Comparison of ENCODE assay signal across 18 mouse cellular contexts in the genomic region with DNA sequence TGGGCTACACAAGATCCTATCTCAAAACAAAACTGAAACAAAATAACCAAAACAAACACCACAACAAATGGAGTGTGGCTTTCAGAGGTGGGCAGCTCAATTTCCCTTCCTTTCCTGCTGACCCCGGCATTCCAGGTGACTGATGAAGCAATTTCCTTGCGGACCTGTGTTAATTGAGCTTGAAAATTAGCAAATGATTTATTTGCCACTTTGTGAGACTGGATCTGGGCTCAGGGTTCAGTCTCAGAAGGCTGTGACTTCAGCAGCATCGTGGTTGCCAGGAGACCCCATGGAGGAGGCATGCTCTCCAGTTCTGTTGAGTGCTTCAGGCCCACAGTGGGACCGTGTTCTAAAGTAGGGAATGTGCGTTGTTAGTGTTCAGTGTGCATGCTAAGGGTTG.
DNase-seq lines count a peak whose midpoint lies in the region; ATAC-seq lines count a peak whose summit lies in the region.
"Had no signal": no experiment of that assay in that cellular context is flagged by ENCODE, and none has a peak within 500 bp of the region (broad histone marks: within the 10 kb centered on the region; RNA-seq: fewer than 3 reads in every experiment).

No protein-coding gene starts in this region.

- no peak overlapping the region for H3K9ac ChIP-seq in liver, embryonic 12.5 days
- H3K9ac ChIP-seq in liver, embryonic 11.5 days (ENCODE audit: low read depth, low read length): no peak overlapping the region
- H3K9ac ChIP-seq in kidney, embryonic 16.5 days (replicated peaks; ENCODE audit: low read length): 0 out of 2 replicates have a peak overlapping the region, but pooled peaks have one; percentile 45
- no peak overlapping the region for H3K9ac ChIP-seq in liver, embryonic 15.5 days
- no peak overlapping the region for H3K9ac ChIP-seq in forebrain, embryonic 15.5 days (replicated peaks)
- H3K9ac ChIP-seq: heart, embryonic 12.5 days; lung, embryonic 14.5 days; neural tube, embryonic 12.5 days had no signal

- no peaks in the 10 kb centered on the region for H3K36me3 ChIP-seq in liver, embryonic 12.5 days
- no peaks in the 10 kb centered on the region for H3K36me3 ChIP-seq in liver, embryonic 11.5 days (ENCODE audit: control insufficient read depth, insufficient read depth, low read length)
- no peaks in the 10 kb centered on the region for H3K36me3 ChIP-seq in kidney, embryonic 16.5 days (ENCODE audit: insufficient read depth, low read length)
- no peaks in the 10 kb centered on the region for H3K36me3 ChIP-seq in liver, embryonic 15.5 days (replicated peaks)
- no peaks in the 10 kb centered on the region for H3K36me3 ChIP-seq in forebrain, embryonic 15.5 days
- H3K36me3 ChIP-seq: forebrain, embryonic 10.5 days; heart, embryonic 12.5 days; neural tube, embryonic 12.5 days had no signal

- 51% methylated on average over 5 of the region's 5 CpGs for WGBS in liver, embryonic 12.5 days (ENCODE audit: insufficient replicate concordance)
- 59% methylated on average over 5 of the region's 5 CpGs for WGBS in liver, embryonic 11.5 days
- WGBS in kidney, embryonic 16.5 days: 14% methylated on average over 5 of the region's 5 CpGs
- WGBS in liver, embryonic 15.5 days (ENCODE audit: insufficient replicate concordance): 49% methylated on average over 5 of the region's 5 CpGs
- 78% methylated on average over 5 of the region's 5 CpGs for WGBS in forebrain, embryonic 15.5 days

- no peaks in the 10 kb centered on the region for H3K4me1 ChIP-seq in liver, embryonic 12.5 days
- H3K4me1 ChIP-seq in liver, embryonic 11.5 days (replicated peaks; ENCODE audit: control insufficient read depth, insufficient read depth, low read length): peaks cover 3% of the 10 kb centered on the region
- peaks cover 45% of the 10 kb centered on the region for H3K4me1 ChIP-seq in kidney, embryonic 16.5 days (ENCODE audit: insufficient read depth, low read length)
- H3K4me1 ChIP-seq in liver, embryonic 15.5 days (replicated peaks): 0 out of 2 replicates have a peak, but pooled peaks cover 4% of the 10 kb centered on the region
- H3K4me1 ChIP-seq in forebrain, embryonic 15.5 days: no peaks in the 10 kb centered on the region

- no peak overlapping the region for H3K4me3 ChIP-seq in liver, embryonic 12.5 days
- no peak overlapping the region for H3K4me3 ChIP-seq in liver, embryonic 11.5 days (ENCODE audit: low read depth, low read length)
- no peak overlapping the region; the same call in 1 of the 2 replicates for H3K4me3 ChIP-seq in kidney, embryonic 16.5 days (ENCODE audit: low read length)
- no peak overlapping the region for H3K4me3 ChIP-seq in liver, embryonic 15.5 days (replicated peaks)
- no peak overlapping the region for H3K4me3 ChIP-seq in forebrain, embryonic 15.5 days
- H3K4me3 ChIP-seq: forebrain, embryonic 10.5 days; heart, embryonic 12.5 days; neural tube, embryonic 12.5 days had no signal

- H3K27ac ChIP-seq in liver, embryonic 12.5 days: 0 out of 2 replicates have a peak overlapping the region, but pooled peaks have one; percentile 11
- no peak overlapping the region; the same call in 1 of the 2 replicates for H3K27ac ChIP-seq in liver, embryonic 11.5 days (ENCODE audit: low read depth, low read length)
- H3K27ac ChIP-seq in kidney, embryonic 16.5 days (ENCODE audit: low read length): peak overlapping the region; percentile 92
- H3K27ac ChIP-seq in liver, embryonic 15.5 days (replicated peaks): 0 out of 2 replicates have a peak overlapping the region, but pooled peaks have one; percentile 24
- no peak overlapping the region for H3K27ac ChIP-seq in forebrain, embryonic 15.5 days (replicated peaks)
- H3K27ac ChIP-seq: forebrain, embryonic 10.5 days; neural tube, embryonic 12.5 days had no signal

- DNase-seq in liver, embryonic 11.5 days (ENCODE audit: low spot score): no peak
- no peak for DNase-seq in urinary bladder, postnatal 14 days (ENCODE audit: low spot score)
- no peak for DNase-seq in cerebellum, adult 8-10 months
- DNase-seq: B cell, adult 2 months; gastrocnemius, postnatal 36 days; heart, postnatal 4 days; left cerebral cortex, postnatal 4 days; lung, embryonic 14.5 days; midbrain, embryonic 14.5 days had no signal

- H3K4me2 ChIP-seq in liver, embryonic 12.5 days: no peak overlapping the region
- no peak overlapping the region for H3K4me2 ChIP-seq in liver, embryonic 11.5 days
- H3K4me2 ChIP-seq in kidney, embryonic 16.5 days (replicated peaks; ENCODE audit: low read depth, low read length): peak overlapping the region; percentile 54
- H3K4me2 ChIP-seq in liver, embryonic 15.5 days: no peak overlapping the region; the same call in 1 of the 2 replicates
- H3K4me2 ChIP-seq in forebrain, embryonic 15.5 days (replicated peaks): no peak overlapping the region
- H3K4me2 ChIP-seq: heart, embryonic 12.5 days; neural tube, embryonic 12.5 days had no signal

- H3K9me3 ChIP-seq in liver, embryonic 12.5 days (replicated peaks): no peaks in the 10 kb centered on the region
- no peaks in the 10 kb centered on the region for H3K9me3 ChIP-seq in liver, embryonic 11.5 days (ENCODE audit: control insufficient read depth, low read length)
- no peaks in the 10 kb centered on the region for H3K9me3 ChIP-seq in kidney, embryonic 16.5 days (ENCODE audit: low read length)
- H3K9me3 ChIP-seq in liver, embryonic 15.5 days (replicated peaks): no peaks in the 10 kb centered on the region
- no peaks in the 10 kb centered on the region for H3K9me3 ChIP-seq in forebrain, embryonic 15.5 days
- H3K9me3 ChIP-seq: forebrain, embryonic 10.5 days; heart, embryonic 12.5 days; neural tube, embryonic 12.5 days had no signal

- ATAC-seq in liver, embryonic 12.5 days: no peak
- ATAC-seq in liver, embryonic 11.5 days (replicated peaks; ENCODE audit: low FRiP score): no peak
- ATAC-seq in kidney, embryonic 16.5 days (ENCODE audit: low FRiP score, low TSS enrichment): peak; percentile 89
- no peak for ATAC-seq in liver, embryonic 15.5 days (ENCODE audit: insufficient read depth)
- no peak for ATAC-seq in forebrain, embryonic 15.5 days (replicated peaks)
- ATAC-seq: inflammation-experienced regulatory T-cells, adult 6 months; Patski had no signal

- no peaks in the 10 kb centered on the region for H3K27me3 ChIP-seq in liver, embryonic 12.5 days (replicated peaks)
- no peaks in the 10 kb centered on the region for H3K27me3 ChIP-seq in liver, embryonic 11.5 days (replicated peaks; ENCODE audit: control insufficient read depth, insufficient read depth, low read length)
- no peaks in the 10 kb centered on the region for H3K27me3 ChIP-seq in kidney, embryonic 16.5 days (ENCODE audit: insufficient read depth, low read length)
- H3K27me3 ChIP-seq in liver, embryonic 15.5 days: no peaks in the 10 kb centered on the region
- no peaks in the 10 kb centered on the region for H3K27me3 ChIP-seq in forebrain, embryonic 15.5 days
- H3K27me3 ChIP-seq: heart, embryonic 12.5 days; neural tube, embryonic 12.5 days; Patski had no signal

Comparison
In these comparisons a context has a peak if more than half of its experiments do, and no peak if none do; other contexts are left out.
1. H3K27ac ChIP-seq: peak in liver, embryonic 12.5 days (single experiment), kidney, embryonic 16.5 days (single experiment) and liver, embryonic 15.5 days (single experiment); none in liver, embryonic 11.5 days (single experiment) and forebrain, embryonic 15.5 days (single experiment).